Mouse (Mus musculus): ENCODE results near the gene Sirt6.

DNA sequence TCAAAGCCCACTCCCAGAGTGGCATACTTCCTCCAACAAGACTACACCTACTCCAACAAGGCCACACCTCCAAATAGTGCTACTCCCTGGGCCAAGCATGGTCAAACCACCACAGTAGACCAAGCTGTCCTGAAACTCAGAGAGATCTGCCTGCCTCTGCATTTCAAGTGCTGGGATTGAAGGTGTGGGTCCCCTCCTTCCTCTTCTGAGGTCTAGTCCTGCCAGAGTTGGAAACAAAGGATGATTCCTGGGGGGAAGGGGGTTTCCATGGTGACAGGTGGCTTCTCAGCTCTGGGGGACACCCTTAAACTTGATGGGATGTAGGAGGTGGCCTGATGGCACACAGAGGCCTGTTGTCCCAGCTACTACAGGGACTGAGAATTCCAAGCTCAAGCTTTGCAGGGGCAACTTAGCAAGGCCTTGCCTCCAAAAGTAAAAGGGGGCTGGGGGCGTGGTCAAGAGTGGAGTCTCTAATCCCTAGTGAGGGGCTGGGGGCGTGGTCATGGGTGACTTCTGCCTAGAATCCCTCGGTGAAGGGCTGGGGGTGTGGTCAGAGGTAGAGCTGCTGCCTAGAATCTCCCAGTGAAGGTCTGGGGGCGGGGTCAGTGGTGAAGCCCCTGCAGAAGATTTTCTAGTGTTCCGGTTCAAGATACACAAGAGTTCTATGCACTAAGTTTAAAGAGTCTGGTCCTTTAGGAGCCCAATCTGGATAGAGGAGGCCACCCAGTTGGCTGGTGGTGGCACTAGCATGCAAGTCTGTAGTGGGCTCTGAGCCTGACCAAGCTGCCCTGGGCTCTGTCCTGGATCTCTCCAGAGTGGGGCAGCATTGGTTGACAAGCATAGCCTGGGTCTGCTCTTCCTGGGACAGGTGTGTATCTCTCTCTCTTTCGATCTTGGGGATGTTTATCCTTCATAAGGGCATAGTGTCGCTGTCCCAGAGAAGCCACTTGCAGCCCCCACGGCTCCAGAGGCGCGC is 53.2 kb downstream of the Sirt6 start, which contains the start of gene Tle2:
- peak; percentile 30; the same call in 1 of the 2 replicates for TF ChIP-seq CTCF (IDR thresholded peaks at IDR 0.05; ENCODE audit: low read depth)
- no peak for TF ChIP-seq EP300 (optimal IDR thresholded peaks at IDR 0.05)

Measured in stomach, postnatal 0 days (tissue).